Mouse (Mus musculus) urinary bladder, postnatal 10 days (tissue): ENCODE measurements around the gene Chrna4.

ENCODE experiments used
- DNase-seq: peaks from one replicate; pipeline ENCODE4 v3.0.0; 2022; ENCODE audit warnings: low spot score

Chrna4 gene

GRCm38 (mm10) chr2:181038644-181039355 is 4.5 kb downstream of the Chrna4 start:
- DNase-seq = no peak

GRCm38 (mm10) chr2:181036561-181036960 is 6.8 kb downstream of the Chrna4 start:
- DNase-seq = no peak

GRCm38 (mm10) chr2:181035186-181035585 is 8.2 kb downstream of the Chrna4 start:
- no peak for DNase-seq

GRCm38 (mm10) chr2:181033310-181033709 is 10.0 kb downstream of the Chrna4 start:
- no peak for DNase-seq

GRCm38 (mm10) chr2:181032407-181032806 is 10.9 kb downstream of the Chrna4 start:
- DNase-seq = no peak

GRCm38 (mm10) chr2:181031406-181031934 is 11.9 kb downstream of the Chrna4 start:
- DNase-seq = no peak

- no peak for DNase-seq
Measured at GRCm38 (mm10) chr2:181008339-181008738, 35.0 kb downstream of the Chrna4 start.

GRCm38 (mm10) chr2:181007054-181007453 is 36.3 kb downstream of the Chrna4 start:
- DNase-seq = no peak

- DNase-seq = no peak
Measured at GRCm38 (mm10) chr2:180996905-180997304, 46.4 kb downstream of the Chrna4 start.

GRCm38 (mm10) chr2:180996436-180996835 is 46.9 kb downstream of the Chrna4 start:
- no peak for DNase-seq

GRCm38 (mm10) chr2:180995457-180995856 is 47.9 kb downstream of the Chrna4 start:
- no peak for DNase-seq

- DNase-seq = no peak
Measured at GRCm38 (mm10) chr2:180994360-180994759, 49.0 kb downstream of the Chrna4 start.

GRCm38 (mm10) chr2:180990347-180990746 is 53.0 kb downstream of the Chrna4 start:
- no peak for DNase-seq

- no peak for DNase-seq
Measured at GRCm38 (mm10) chr2:180988948-180989347, 54.4 kb downstream of the Chrna4 start.

GRCm38 (mm10) chr2:180988347-180988913 is 54.9 kb downstream of the Chrna4 start:
- DNase-seq = no peak

GRCm38 (mm10) chr2:180987432-180988030 is 55.8 kb downstream of the Chrna4 start:
- DNase-seq = no peak

- DNase-seq = no peak
Measured at GRCm38 (mm10) chr2:180987001-180987400, 56.3 kb downstream of the Chrna4 start.

- no peak for DNase-seq
Measured at GRCm38 (mm10) chr2:180986449-180986848, 56.9 kb downstream of the Chrna4 start, which contains the start of gene Col20a1. Col20a1 (plus strand) TSS chr2:180986535.

- no peak for DNase-seq
Measured at GRCm38 (mm10) chr2:180985635-180986034, 57.7 kb downstream of the Chrna4 start.

GRCm38 (mm10) chr2:180981133-180981532 is 62.2 kb downstream of the Chrna4 start:
- DNase-seq = no peak
